ENCODE assay signal across 8 mouse cellular contexts in the genomic region with DNA sequence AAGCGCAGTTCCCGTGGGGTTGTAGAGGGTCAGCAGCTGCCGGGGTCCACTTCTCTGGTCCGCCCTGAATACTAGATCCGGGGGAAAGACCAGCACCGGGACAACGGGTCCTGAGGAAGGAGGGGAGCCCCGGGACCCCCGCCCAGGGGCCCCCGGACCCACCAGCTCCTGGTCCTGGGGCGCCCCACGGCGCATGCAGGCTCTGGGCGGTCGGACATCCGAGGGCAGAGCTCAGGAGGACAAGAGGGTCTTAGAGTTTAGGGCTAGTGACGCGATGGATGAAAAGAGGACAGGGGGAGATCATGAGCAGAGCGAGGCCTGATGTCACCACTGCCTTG. TPM values are rescaled to one million over a fixed set of nuclear protein-coding genes. Genes with fewer than 3 reads are reported as not detected.
DNase-seq lines count a peak whose midpoint lies in the region; ATAC-seq and TF ChIP-seq lines count a peak whose summit lies in the region.

No protein-coding gene starts in this region.

- 4% methylated on average over 19 of the region's 19 CpGs for WGBS in embryonic facial prominence, embryonic 12.5 days
- under 1% methylated on average over 19 of the region's 19 CpGs for WGBS in intestine, embryonic 16.5 days

- peak overlapping the region; percentile 74 for H3K9ac ChIP-seq in embryonic facial prominence, embryonic 12.5 days
- peak overlapping the region; percentile 90 for H3K9ac ChIP-seq in intestine, embryonic 16.5 days (ENCODE audit: low read depth, low read length)

- H3K36me3 ChIP-seq in embryonic facial prominence, embryonic 12.5 days = peaks cover 15% of the 10 kb centered on the region
- H3K36me3 ChIP-seq in intestine, embryonic 16.5 days (ENCODE audit: control insufficient read depth, insufficient read depth, low read length) = no peaks in the 10 kb centered on the region
- H3K36me3 ChIP-seq in myocyte (ENCODE audit: control insufficient read depth, insufficient read depth) = peaks cover 6% of the 10 kb centered on the region

- peaks cover 13% of the 10 kb centered on the region for H3K79me2 ChIP-seq in myocyte (ENCODE audit: control insufficient read depth, insufficient read depth)

- peak overlapping the region; percentile 43 for H3ac ChIP-seq in myocyte (ENCODE audit: control insufficient read depth, insufficient read length)

- no peak; the same call in none of the 2 replicates for ATAC-seq in embryonic facial prominence, embryonic 12.5 days (ENCODE audit: insufficient number of reproducible peaks, insufficient read depth, low FRiP score, low TSS enrichment)
- peak; percentile 59 for ATAC-seq in intestine, embryonic 16.5 days

- H3K27me3 ChIP-seq in embryonic facial prominence, embryonic 12.5 days = no peaks in the 10 kb centered on the region
- no peaks in the 10 kb centered on the region for H3K27me3 ChIP-seq in intestine, embryonic 16.5 days (replicated peaks; ENCODE audit: control insufficient read depth, insufficient read depth, low read length)
- H3K27me3 ChIP-seq in myocyte (ENCODE audit: control insufficient read depth, insufficient read depth, insufficient read length) = no peaks in the 10 kb centered on the region

- H3K27ac ChIP-seq in layer of hippocampus, adult 2 months = peak overlapping the region; percentile 95
- H3K27ac ChIP-seq in embryonic facial prominence, embryonic 12.5 days = peak overlapping the region; percentile 71
- peak overlapping the region; percentile 84 for H3K27ac ChIP-seq in intestine, embryonic 16.5 days (ENCODE audit: low read length)

- TF ChIP-seq POLR2A in myocyte (IDR thresholded peaks at IDR 0.05; ENCODE audit: insufficient read length, low read depth) = no peak

- peak overlapping the region; percentile 96 for H3K4me2 ChIP-seq in embryonic facial prominence, embryonic 12.5 days (replicated peaks)
- H3K4me2 ChIP-seq in intestine, embryonic 16.5 days (ENCODE audit: low read depth, low read length) = peak overlapping the region; percentile 97
- H3K4me2 ChIP-seq in myocyte (ENCODE audit: low read depth) = peak overlapping the region; percentile 96

- peak in 1 of 2 experiments; percentile 23 for DNase-seq in layer of hippocampus, adult 2 months (ENCODE audit: low spot score in 2 of 2)
- DNase-seq in layer of hippocampus, adult 9-11 months = no peak
- DNase-seq in thymus, postnatal 25 days = no peak
- no peak for DNase-seq in thymus, adult 18-20 months
- DNase-seq in layer of hippocampus, postnatal 10 days (ENCODE audit: low spot score in 2 of 2) = no peak

- peak overlapping the region; percentile 96 for H3K4me3 ChIP-seq in layer of hippocampus, adult 2 months
- peak overlapping the region; percentile 64 for H3K4me3 ChIP-seq in embryonic facial prominence, embryonic 12.5 days
- peak overlapping the region; percentile 83 for H3K4me3 ChIP-seq in intestine, embryonic 16.5 days (ENCODE audit: low read length)
- H3K4me3 ChIP-seq in myocyte = peak overlapping the region; percentile 56

- TF ChIP-seq CTCF in layer of hippocampus, adult 2 months (conservative IDR thresholded peaks at IDR 0.05) = no peak; the same call in 1 of the 2 replicates

- H3K9me3 ChIP-seq in embryonic facial prominence, embryonic 12.5 days = no peaks in the 10 kb centered on the region
- H3K9me3 ChIP-seq in intestine, embryonic 16.5 days (ENCODE audit: control insufficient read depth, low read length) = no peaks in the 10 kb centered on the region

- H3K4me1 ChIP-seq in embryonic facial prominence, embryonic 12.5 days = peaks cover 27% of the 10 kb centered on the region
- peaks cover 22% of the 10 kb centered on the region for H3K4me1 ChIP-seq in intestine, embryonic 16.5 days (ENCODE audit: control insufficient read depth, insufficient read depth, low read length)

TF ChIP-seq in myocyte, 11 proteins besides CTCF, POLR2A, EP300 and RAD21:
- TF ChIP-seq POLR2AphosphoS2 (IDR thresholded peaks at IDR 0.05; ENCODE audit: insufficient read length, low read depth) (peak; percentile 51), MYOD1 (IDR thresholded peaks at IDR 0.05; ENCODE audit: control insufficient read depth in 1 of 3, insufficient read length in 2 of 3, low read depth in 2 of 3) (peak in 1 of 3 experiments; percentile 0), REST (IDR thresholded peaks at IDR 0.05; ENCODE audit: insufficient read depth, insufficient read length) (no peak)

RNA-seq across cellular contexts. Expression of a gene that starts 0.6 kb away (rescaled TPM):
- total RNA-seq in layer of hippocampus, adult 2 months (2021) = 10 to 100 TPM; 26.2 to 29.3 TPM
- 28.4 and 28.7 TPM in 2 replicates for polyA plus RNA-seq in embryonic facial prominence, embryonic 12.5 days (2016; fragmentation: Nextera tagmentation; extraction: Ambion mirVana)
- polyA plus RNA-seq in intestine, embryonic 16.5 days (2015; fragmentation: Nextera tagmentation; extraction: Ambion mirVana) = 25.2 and 28.1 TPM in 2 replicates
- 30.3 TPM for polyA plus RNA-seq in myocyte (2012; fragmentation: generic; extraction: Trizol)
- 10 to 100 TPM; 46.1 to 51.8 TPM for total RNA-seq in layer of hippocampus, postnatal 10 days (2021)

RNA-seq across cellular contexts. Expression of a gene that starts 13.3 kb away (rescaled TPM):
- 1 to 10 TPM; 6.1 to 8.4 TPM for total RNA-seq in layer of hippocampus, adult 2 months (2021)
- polyA plus RNA-seq in embryonic facial prominence, embryonic 12.5 days (2016; fragmentation: Nextera tagmentation; extraction: Ambion mirVana) = 124 and 128 TPM in 2 replicates
- 115 and 127 TPM in 2 replicates for polyA plus RNA-seq in intestine, embryonic 16.5 days (2015; fragmentation: Nextera tagmentation; extraction: Ambion mirVana)
- 368 TPM for polyA plus RNA-seq in myocyte (2012; fragmentation: generic; extraction: Trizol)
- total RNA-seq in layer of hippocampus, postnatal 10 days (2021) = 10 to 100 TPM; 10.7 to 12.0 TPM

RNA-seq across cellular contexts. Expression of a gene that starts 28.6 kb away (rescaled TPM):
- under 1 TPM in 1 of 2 experiments, not detected in 1; 0.56 TPM for total RNA-seq in layer of hippocampus, adult 2 months (2021)
- polyA plus RNA-seq in embryonic facial prominence, embryonic 12.5 days (2016; fragmentation: Nextera tagmentation; extraction: Ambion mirVana) = 0.22 and 0.36 TPM in 2 replicates
- 0.26 and 0.37 TPM in 2 replicates for polyA plus RNA-seq in intestine, embryonic 16.5 days (2015; fragmentation: Nextera tagmentation; extraction: Ambion mirVana)
- polyA plus RNA-seq in myocyte (2012; fragmentation: generic; extraction: Trizol) = 0.72 TPM
- total RNA-seq in layer of hippocampus, postnatal 10 days (2021) = under 1 TPM; 0.27 to 0.36 TPM

RNA-seq across cellular contexts. Expression of a gene that starts 28.7 kb away (rescaled TPM):
- total RNA-seq in layer of hippocampus, adult 2 months (2021) = 10 to 100 TPM; 25.4 to 28.1 TPM
- 30.8 and 34.0 TPM in 2 replicates for polyA plus RNA-seq in embryonic facial prominence, embryonic 12.5 days (2016; fragmentation: Nextera tagmentation; extraction: Ambion mirVana)
- polyA plus RNA-seq in intestine, embryonic 16.5 days (2015; fragmentation: Nextera tagmentation; extraction: Ambion mirVana) = 34.5 and 37.8 TPM in 2 replicates
- polyA plus RNA-seq in myocyte (2012; fragmentation: generic; extraction: Trizol) = 29.1 TPM
- 10 to 100 TPM; 13.2 to 20.1 TPM for total RNA-seq in layer of hippocampus, postnatal 10 days (2021)

RNA-seq across cellular contexts. Expression of a gene that starts 28.7 kb away (rescaled TPM):
- total RNA-seq in layer of hippocampus, adult 2 months (2021) = 10 to 100 TPM; 15.5 to 19.7 TPM
- polyA plus RNA-seq in embryonic facial prominence, embryonic 12.5 days (2016; fragmentation: Nextera tagmentation; extraction: Ambion mirVana) = 9.2 and 11.8 TPM in 2 replicates
- polyA plus RNA-seq in intestine, embryonic 16.5 days (2015; fragmentation: Nextera tagmentation; extraction: Ambion mirVana) = 10.8 and 12.2 TPM in 2 replicates
- 3.3 TPM for polyA plus RNA-seq in myocyte (2012; fragmentation: generic; extraction: Trizol)
- 1 to 10 TPM; 8.7 to 8.9 TPM for total RNA-seq in layer of hippocampus, postnatal 10 days (2021)
